Mouse (Mus musculus): Measurements from ENCODE around the gene Ccdc78. TPM values are rescaled to one million over a fixed set of nuclear protein-coding genes. Genes with fewer than 3 reads are reported as not detected.

Ccdc78 gene
- polyA plus RNA-seq, 1 experiment, result not detected

DNA sequence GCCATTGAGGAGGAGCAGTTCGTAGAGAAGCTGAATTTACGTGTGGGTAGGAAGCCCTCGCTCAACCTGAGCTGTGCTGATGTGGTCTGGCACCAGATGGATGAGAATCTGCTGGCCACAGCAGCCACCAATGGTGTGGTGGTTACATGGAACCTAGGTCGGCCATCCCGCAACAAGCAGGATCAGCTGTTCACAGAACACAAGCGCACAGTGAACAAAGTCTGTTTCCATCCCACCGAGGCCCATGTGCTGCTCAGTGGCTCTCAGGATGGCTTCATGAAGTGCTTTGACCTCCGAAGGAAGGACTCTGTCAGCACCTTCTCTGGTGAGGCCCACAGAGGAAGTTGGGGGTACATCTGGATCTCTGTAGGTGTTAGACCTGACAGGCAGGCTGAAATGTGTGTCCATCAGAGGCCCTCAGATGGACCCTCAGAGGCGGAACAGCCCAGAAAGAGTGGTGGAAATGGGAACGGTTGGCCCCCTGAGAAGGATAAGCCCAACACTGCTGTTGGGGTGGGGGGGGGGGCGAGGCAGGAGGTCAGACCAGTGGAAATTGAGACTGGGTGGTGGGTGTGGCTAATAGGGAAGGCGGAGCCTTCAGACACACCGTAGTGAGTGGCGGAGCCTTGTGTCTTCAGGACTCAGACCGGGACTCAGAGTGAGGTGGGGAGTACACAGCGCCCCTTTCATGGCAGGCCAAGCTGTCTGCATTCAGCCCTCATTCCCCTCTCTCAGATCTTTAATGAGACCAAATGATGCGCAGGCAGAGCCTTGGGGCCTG lies 38.2 kb downstream of the Ccdc78 start:
- no peaks in the 10 kb centered on the region; the same call in 1 of the 2 replicates for H3K36me3 ChIP-seq (ENCODE audit: control insufficient read depth, insufficient read depth, low read length, poor library complexity, severe bottlenecking)
- TF ChIP-seq CTCF (IDR thresholded peaks at IDR 0.05; ENCODE audit: low read depth, low read length), result no peak
- no peak for TF ChIP-seq EP300 (IDR thresholded peaks at IDR 0.05; ENCODE audit: insufficient read depth, low read depth, low read length)
- no peak for TF ChIP-seq POLR2A (IDR thresholded peaks at IDR 0.05; ENCODE audit: insufficient read depth, low read length)
- no peaks in the 10 kb centered on the region for H3K4me1 ChIP-seq (ENCODE audit: control insufficient read depth, insufficient read depth, low read length)
- peak overlapping the region; percentile 93 for H3K4me3 ChIP-seq (ENCODE audit: low read depth, low read length)
- 0 out of 2 replicates have a peak overlapping the region, but pooled peaks have one; percentile 60 for H3K9ac ChIP-seq (ENCODE audit: low read depth, poor library complexity, severe bottlenecking)
- H3K27ac ChIP-seq (ENCODE audit: insufficient read depth, low read length), result no peak overlapping the region
- no peaks in the 10 kb centered on the region for H3K9me3 ChIP-seq (replicated peaks; ENCODE audit: control insufficient read depth, insufficient read depth, low read length, poor library complexity, severe bottlenecking)
- no peaks in the 10 kb centered on the region for H3K27me3 ChIP-seq (ENCODE audit: control insufficient read depth, insufficient read depth, low read length, poor library complexity, severe bottlenecking)

DNA sequence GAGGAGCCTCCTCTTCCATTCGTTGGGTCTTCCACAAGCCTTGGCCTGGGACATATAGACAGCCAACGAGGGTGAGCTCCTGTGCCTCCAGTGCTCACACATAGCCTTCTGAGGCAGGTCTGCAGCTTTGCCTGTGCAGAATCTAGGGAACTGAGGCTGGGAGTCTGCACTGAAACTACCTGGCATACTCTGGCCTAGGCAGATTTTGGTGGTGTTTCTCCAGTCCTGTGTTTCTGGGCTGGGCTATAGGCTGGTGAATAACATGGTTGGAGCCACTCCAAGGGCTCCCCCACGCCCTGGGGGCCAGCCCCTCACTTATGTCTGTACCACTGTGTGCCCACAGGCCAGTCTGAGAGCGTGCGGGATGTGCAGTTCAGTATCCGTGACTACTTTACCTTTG lies 38.9 kb downstream of the Ccdc78 start:
- Histone ChIP-seq H3K4me1 (ENCODE audit: control insufficient read depth, insufficient read depth, low read length) (no peaks in the 10 kb centered on the region), H3K27me3 (ENCODE audit: control insufficient read depth, insufficient read depth, low read length, poor library complexity, severe bottlenecking) (no peaks in the 10 kb centered on the region), H3K9ac (ENCODE audit: low read depth, poor library complexity, severe bottlenecking) (no peak overlapping the region), H3K36me3 (ENCODE audit: control insufficient read depth, insufficient read depth, low read length, poor library complexity, severe bottlenecking) (peaks cover 4% of the 10 kb centered on the region), H3K4me3 (ENCODE audit: low read depth, low read length) (no peak overlapping the region), H3K27ac (ENCODE audit: insufficient read depth, low read length) (no peak overlapping the region), H3K9me3 (replicated peaks; ENCODE audit: control insufficient read depth, insufficient read depth, low read length, poor library complexity, severe bottlenecking) (no peaks in the 10 kb centered on the region)
- TF ChIP-seq POLR2A (IDR thresholded peaks at IDR 0.05; ENCODE audit: insufficient read depth, low read length) (no peak), EP300 (IDR thresholded peaks at IDR 0.05; ENCODE audit: insufficient read depth, low read depth, low read length) (no peak), CTCF (IDR thresholded peaks at IDR 0.05; ENCODE audit: low read depth, low read length) (no peak)

DNA sequence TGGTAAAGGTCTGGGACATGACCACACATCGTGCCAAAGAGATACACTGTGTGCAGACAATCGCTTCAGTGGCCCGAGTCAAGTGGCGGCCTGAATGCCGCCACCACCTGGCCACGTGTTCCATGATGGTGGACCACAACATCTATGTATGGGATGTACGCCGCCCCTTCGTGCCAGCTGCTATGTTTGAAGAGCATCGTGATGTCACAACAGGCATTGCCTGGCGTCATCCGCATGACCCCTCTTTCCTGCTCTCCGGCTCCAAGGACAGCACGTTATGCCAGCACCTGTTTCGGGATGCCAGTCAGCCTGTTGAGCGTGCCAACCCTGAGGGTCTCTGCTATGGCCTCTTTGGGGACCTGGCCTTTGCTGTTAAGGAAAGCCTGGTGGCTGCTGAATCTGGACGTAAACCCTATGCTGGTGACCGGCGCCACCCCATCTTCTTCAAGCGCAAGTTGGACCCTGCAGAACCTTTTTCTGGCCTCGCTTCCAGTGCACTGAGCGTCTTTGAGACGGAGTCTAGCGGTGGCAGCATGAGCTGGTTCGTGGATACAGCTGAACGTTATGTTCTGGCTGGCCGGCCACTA lies 39.7 kb downstream of the Ccdc78 start:
- Histone ChIP-seq H3K9me3 (replicated peaks; ENCODE audit: control insufficient read depth, insufficient read depth, low read length, poor library complexity, severe bottlenecking) (no peaks in the 10 kb centered on the region), H3K27ac (ENCODE audit: insufficient read depth, low read length) (no peak overlapping the region), H3K4me1 (ENCODE audit: control insufficient read depth, insufficient read depth, low read length) (no peaks in the 10 kb centered on the region), H3K4me3 (ENCODE audit: low read depth, low read length) (no peak overlapping the region), H3K27me3 (ENCODE audit: control insufficient read depth, insufficient read depth, low read length, poor library complexity, severe bottlenecking) (no peaks in the 10 kb centered on the region), H3K36me3 (ENCODE audit: control insufficient read depth, insufficient read depth, low read length, poor library complexity, severe bottlenecking) (peaks cover 11% of the 10 kb centered on the region), H3K9ac (ENCODE audit: low read depth, poor library complexity, severe bottlenecking) (no peak overlapping the region)
- no peak for TF ChIP-seq POLR2A (IDR thresholded peaks at IDR 0.05; ENCODE audit: insufficient read depth, low read length)
- TF ChIP-seq CTCF (IDR thresholded peaks at IDR 0.05; ENCODE audit: low read depth, low read length), result no peak

DNA sequence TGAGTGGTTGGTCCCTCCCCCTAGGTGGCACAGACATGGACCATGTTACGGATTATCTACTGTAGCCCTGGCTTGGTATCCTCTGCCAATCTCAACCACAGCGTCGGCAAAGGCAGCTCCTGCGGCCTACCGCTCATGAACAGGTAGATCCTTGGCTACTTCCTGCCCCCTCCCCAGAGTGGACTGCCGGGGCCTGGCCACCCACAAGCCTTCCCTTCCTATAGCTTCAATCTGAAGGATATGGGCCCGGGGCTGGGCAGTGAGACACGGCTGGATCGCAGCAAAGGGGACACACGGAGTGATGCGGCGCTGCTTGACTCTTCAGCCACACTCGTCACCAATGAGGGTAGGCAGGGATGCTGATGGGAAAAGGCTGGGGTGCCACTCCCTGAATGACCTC lies 40.6 kb downstream of the Ccdc78 start:
- Histone ChIP-seq H3K36me3 (ENCODE audit: control insufficient read depth, insufficient read depth, low read length, poor library complexity, severe bottlenecking) (peaks cover 16% of the 10 kb centered on the region), H3K4me3 (ENCODE audit: low read depth, low read length) (no peak overlapping the region), H3K27ac (ENCODE audit: insufficient read depth, low read length) (no peak overlapping the region), H3K27me3 (ENCODE audit: control insufficient read depth, insufficient read depth, low read length, poor library complexity, severe bottlenecking) (no peaks in the 10 kb centered on the region), H3K9me3 (replicated peaks; ENCODE audit: control insufficient read depth, insufficient read depth, low read length, poor library complexity, severe bottlenecking) (no peaks in the 10 kb centered on the region), H3K9ac (ENCODE audit: low read depth, poor library complexity, severe bottlenecking) (no peak overlapping the region), H3K4me1 (ENCODE audit: control insufficient read depth, insufficient read depth, low read length) (no peaks in the 10 kb centered on the region)
- no peak for TF ChIP-seq EP300 (IDR thresholded peaks at IDR 0.05; ENCODE audit: insufficient read depth, low read depth, low read length)
- TF ChIP-seq POLR2A (IDR thresholded peaks at IDR 0.05; ENCODE audit: insufficient read depth, low read length), result no peak
- no peak for TF ChIP-seq CTCF (IDR thresholded peaks at IDR 0.05; ENCODE audit: low read depth, low read length)

DNA sequence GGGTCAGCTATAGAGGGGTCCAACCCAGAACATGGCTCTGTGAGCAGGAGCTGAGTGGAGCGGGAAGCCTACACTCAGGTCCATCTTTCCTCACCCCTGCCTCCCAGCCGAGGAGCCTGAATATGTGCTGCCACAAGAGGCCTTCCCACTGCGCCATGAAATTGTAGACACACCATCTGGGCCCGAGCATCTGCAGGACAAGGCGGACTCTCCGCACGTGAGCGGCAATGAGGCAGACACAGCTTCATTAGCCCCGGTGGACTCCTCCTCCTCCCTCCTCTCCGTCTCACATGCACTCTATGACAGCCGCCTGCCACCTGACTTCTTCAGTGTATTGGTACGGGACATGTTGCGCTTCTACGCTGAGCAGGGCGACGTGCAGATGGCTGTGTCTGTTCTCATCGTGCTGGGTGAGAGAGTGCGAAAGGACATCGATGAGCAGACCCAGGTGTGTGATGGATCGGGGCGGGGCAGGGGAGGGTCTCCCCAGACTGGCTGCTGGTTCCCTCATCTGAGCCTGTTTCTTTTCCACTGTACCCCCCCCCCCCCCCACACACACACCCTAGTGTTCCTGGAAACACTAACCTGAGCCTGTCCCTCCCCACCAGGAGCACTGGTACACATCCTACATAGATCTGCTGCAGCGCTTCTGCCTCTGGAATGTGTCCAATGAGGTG lies 41.3 kb downstream of the Ccdc78 start:
- Histone ChIP-seq H3K9ac (ENCODE audit: low read depth, poor library complexity, severe bottlenecking) (no peak overlapping the region), H3K4me1 (ENCODE audit: control insufficient read depth, insufficient read depth, low read length) (no peaks in the 10 kb centered on the region), H3K27ac (ENCODE audit: insufficient read depth, low read length) (no peak overlapping the region), H3K4me3 (ENCODE audit: low read depth, low read length) (no peak overlapping the region), H3K36me3 (ENCODE audit: control insufficient read depth, insufficient read depth, low read length, poor library complexity, severe bottlenecking) (peaks cover 16% of the 10 kb centered on the region), H3K9me3 (replicated peaks; ENCODE audit: control insufficient read depth, insufficient read depth, low read length, poor library complexity, severe bottlenecking) (no peaks in the 10 kb centered on the region), H3K27me3 (ENCODE audit: control insufficient read depth, insufficient read depth, low read length, poor library complexity, severe bottlenecking) (no peaks in the 10 kb centered on the region)
- TF ChIP-seq POLR2A (IDR thresholded peaks at IDR 0.05; ENCODE audit: insufficient read depth, low read length) (no peak), EP300 (IDR thresholded peaks at IDR 0.05; ENCODE audit: insufficient read depth, low read depth, low read length) (no peak), CTCF (IDR thresholded peaks at IDR 0.05; ENCODE audit: low read depth, low read length) (no peak)

DNA sequence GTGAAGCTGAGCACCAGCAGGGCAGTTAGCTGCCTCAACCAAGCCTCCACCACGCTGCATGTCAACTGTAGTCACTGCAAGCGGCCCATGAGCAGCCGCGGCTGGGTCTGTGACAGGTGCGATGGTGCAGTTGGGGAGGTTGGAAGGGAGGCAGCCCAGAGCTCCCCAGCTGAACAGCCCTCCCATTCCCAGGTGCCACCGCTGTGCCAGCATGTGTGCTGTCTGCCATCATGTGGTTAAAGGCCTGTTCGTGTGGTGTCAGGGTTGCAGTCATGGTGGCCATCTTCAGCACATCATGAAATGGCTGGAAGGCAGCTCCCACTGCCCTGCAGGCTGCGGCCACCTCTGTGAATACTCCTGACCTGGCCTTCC lies 41.8 kb downstream of the Ccdc78 start:
- no peaks in the 10 kb centered on the region for H3K4me1 ChIP-seq (ENCODE audit: control insufficient read depth, insufficient read depth, low read length)
- TF ChIP-seq POLR2A (IDR thresholded peaks at IDR 0.05; ENCODE audit: insufficient read depth, low read length) (no peak), CTCF (IDR thresholded peaks at IDR 0.05; ENCODE audit: low read depth, low read length) (no peak), EP300 (IDR thresholded peaks at IDR 0.05; ENCODE audit: insufficient read depth, low read depth, low read length) (no peak)
- no peak overlapping the region for H3K27ac ChIP-seq (ENCODE audit: insufficient read depth, low read length)
- H3K4me3 ChIP-seq (ENCODE audit: low read depth, low read length), result 0 out of 2 replicates have a peak overlapping the region, but pooled peaks have one; percentile 81
- peaks cover 16% of the 10 kb centered on the region for H3K36me3 ChIP-seq (ENCODE audit: control insufficient read depth, insufficient read depth, low read length, poor library complexity, severe bottlenecking)
- H3K27me3 ChIP-seq (ENCODE audit: control insufficient read depth, insufficient read depth, low read length, poor library complexity, severe bottlenecking), result no peaks in the 10 kb centered on the region
- H3K9ac ChIP-seq (ENCODE audit: low read depth, poor library complexity, severe bottlenecking), result no peak overlapping the region
- no peaks in the 10 kb centered on the region for H3K9me3 ChIP-seq (replicated peaks; ENCODE audit: control insufficient read depth, insufficient read depth, low read length, poor library complexity, severe bottlenecking)
